Mouse (Mus musculus) CD4-positive, CD25-positive, alpha-beta regulatory T cell, adult 4 months (primary cell): ENCODE data around the gene Bin2. TPM values are rescaled to one million over a fixed set of nuclear protein-coding genes. Genes with fewer than 3 reads are reported as not detected.
"Not testable (repeated sequence)": the region's sequence is repeated elsewhere in the genome, so short reads cannot be mapped to it uniquely, and the experiment has no call there.

ENCODE experiments used
- ATAC-seq: one replicate; pipeline ENCODE4 v1.8.0; 2017
- polyA plus RNA-seq, 2 experiments: library from polyadenylated mRNA; unstranded; fragments of 100-300 nt; shearing (Covaris generic); gene quantifications; one replicate each; pipeline ENCODE4 v1.2.1; 2017

Gene Bin2
- polyA plus RNA-seq, 2 experiments from 2014 or later: 283 to 390 TPM

DNA sequence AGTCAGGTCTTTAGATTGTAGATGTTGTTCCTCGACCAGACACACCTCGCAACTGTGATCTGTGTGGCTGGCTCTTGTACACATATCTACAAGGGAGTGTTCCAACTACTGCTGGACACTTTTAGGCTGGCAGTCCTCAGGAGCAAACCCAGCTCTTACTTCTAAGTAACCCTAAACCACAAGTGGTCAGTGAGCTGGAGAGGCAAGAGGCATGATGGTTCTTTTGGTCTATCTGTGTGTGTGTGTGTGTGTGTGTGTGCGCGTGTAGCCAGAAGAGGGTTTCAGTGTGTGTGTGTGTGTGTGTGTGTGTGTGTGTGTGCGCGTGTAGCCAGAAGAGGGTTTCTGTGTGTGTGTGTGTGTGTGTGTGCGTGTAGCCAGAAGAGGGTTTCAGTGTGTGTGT is 26.9 kb downstream of the Bin2 start:
- ATAC-seq: no peak

DNA sequence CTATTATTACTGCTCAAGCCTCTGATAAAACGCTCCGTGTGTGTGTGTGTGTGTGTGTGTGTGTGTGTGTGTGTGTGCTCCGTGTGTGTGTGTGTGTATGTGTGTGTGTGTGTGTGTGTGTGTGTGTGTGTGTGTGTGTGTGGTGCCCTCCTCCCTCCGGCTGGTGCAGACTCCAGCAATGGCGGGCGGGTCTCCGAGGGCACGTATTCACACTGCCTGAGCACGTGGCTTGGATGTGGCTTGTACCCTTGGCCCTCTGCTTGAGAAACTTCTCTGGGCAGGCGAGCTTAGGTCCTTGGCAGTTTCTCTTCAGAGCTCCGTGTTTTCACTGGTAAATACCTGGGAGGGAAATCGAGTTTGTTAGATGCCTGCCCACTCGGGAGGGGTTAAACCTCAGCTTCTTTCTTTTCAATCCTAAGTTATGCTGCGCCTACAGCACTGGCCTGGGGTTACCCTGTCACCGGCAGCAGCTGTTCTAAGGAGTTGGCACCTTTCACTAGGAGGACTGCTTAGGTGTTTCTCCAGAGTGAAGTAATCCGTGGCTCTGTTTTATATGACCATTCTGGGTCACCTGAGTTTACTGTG is 28.0 kb downstream of the Bin2 start:
- no peak for ATAC-seq

DNA sequence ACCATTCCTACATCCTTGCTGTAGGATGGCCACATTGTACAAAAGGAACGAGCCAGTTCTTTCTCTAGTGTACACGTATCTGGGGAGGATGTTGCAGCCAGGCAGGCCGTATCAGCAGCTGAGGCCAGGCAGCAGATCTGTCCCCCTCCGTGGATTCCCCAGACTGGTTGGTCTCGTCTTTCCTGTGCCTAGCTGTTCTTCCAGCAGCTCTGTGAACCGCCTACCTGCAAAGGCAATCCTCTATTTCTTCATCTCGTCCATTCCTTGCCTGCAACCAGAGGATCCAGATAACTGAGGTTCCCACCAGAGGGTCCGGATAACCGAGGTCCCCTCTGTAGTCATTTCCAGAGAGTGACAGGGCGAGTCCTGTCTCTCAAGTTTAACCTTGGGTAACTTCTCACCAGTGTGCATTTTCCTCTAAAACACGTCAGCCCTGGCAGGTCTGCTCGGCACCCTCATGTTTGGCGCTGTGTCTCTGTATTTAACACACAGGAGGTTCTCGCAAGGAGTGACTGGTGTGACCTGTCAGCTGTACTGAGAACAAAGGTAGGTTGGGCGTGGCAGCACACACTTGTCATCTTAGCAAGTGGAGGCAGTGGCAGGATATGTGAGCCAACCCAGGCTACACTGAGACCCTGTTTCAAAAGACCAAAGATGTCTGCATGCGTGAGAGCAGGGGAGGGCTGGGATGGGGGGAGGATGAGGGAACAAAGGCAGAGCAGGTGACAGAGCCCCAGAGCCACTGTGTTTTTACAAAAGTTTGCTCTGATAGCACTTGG is 29.2 kb downstream of the Bin2 start:
- no peak for ATAC-seq

DNA sequence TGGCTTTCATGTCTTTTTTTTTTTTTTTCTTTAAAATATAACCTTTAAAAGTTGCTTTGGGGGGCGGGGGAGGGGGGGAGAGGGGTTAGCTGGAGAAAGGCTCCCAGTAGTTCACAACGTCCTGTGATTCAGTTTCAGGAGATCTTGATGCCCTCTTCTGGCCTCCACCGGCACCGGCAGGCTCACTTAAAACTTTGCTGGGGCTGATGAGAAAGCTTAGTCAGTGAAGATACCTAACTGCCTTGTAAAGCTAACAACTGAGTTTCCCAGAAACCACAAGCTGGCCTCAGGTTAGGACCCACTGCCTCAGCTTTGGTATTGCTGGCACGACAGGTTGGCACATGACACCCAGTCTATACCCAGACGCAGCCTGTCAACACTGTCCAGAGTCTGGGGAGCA is 31.7 kb downstream of the Bin2 start:
- peak; percentile 59 for ATAC-seq

DNA sequence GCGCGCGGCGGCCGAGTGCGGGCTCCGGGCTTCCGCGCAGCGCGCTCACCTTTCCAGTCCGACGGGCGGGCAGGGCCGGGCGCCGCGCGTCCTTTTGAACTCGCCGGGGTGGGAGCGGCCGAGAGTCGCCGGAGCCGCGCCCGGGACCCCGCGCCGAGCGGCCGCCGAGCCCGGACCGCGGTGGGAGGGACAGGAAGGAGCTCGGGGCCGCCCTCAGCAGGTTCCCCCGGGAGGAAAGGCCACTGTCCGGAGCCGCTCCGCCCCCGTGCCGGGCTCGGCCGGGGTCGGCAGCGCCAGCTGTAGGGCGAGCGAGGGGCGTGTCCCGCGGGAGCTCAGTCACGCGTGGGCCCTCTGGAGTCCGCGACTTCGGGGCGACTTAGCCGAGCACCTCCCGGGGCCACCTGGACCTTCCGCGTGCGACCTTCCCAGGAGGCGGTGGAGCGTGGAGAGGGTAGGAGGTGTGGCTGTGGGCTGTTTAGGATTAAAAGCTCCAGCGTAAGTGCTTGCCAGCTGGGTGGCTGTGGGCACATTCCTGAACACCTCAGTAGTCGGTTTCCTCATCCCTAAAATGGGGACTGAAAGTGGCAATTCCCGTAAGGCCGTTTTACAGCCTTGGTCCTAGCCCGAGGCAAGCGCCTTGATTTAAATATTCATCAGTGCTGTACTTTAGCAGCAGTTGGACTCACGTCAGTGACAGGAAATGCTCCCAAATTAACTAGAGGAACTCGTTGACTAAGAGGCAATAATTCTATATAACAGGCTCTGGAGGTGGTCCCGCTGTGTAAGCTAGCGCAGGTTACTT is 32.5 kb downstream of the Bin2 start, which contains the start of gene Smagp:
Gene Smagp (minus strand): TSS at position 241 of the 802 bp plus-strand sequence.
- peak; percentile 25 for ATAC-seq

DNA sequence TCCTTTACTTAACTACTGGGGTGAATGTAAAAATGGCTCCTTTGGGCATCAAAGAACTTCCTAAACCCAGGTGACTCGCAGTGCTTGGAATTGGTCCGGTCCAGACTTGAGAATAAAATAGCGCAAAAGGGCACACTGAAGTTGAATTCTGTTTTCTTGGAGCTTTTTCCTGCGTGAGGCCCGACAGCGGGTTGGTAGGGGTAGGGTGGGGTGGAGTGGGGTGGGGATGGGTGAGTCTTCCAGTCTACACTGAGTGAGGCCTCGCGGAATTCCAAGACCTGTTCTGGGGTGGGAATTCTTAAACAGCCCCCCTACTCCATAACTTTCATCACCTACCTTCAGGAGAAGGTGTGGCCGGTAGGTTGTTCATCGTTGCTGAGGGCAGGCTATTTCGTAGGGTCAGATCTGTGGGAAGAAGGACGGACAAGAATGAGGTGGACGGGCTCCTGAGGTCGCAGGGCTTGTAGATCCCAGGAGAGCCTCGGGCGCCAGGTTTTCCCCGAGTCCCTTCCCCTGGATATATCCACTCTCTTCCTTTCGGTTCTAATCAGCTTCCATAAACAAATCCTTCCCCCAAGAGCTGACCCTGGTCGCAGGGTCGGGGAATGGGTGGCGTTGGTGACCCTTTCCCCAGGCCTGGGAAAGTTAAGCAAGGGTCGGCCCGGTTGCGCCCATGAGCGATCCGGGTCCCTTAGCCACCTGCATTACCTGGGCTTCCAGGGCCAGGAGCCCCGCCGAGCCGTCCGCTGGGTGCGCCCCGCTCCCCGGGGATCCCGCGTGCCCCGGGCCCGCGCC is 33.3 kb downstream of the Bin2 start:
- no peak for ATAC-seq

DNA sequence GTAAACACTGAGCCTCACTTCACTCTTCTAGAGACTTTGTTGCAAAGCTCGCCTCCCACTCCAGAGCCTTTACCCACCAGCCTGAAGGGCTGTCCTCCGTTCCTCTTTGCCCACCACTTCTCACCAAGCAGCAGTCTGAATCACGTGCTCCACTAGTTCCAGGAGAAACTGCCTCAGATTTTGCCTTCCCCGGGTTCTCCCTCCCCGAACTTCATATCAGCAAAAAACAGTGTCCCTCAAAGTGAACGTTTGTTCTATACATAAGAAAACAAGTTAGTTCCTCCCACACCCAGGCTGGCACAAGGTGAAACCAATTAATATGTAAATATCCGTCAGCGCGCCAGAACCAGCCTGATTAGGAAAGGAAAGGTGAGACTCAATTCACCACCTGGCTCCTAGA is 34.1 kb downstream of the Bin2 start:
- no peak for ATAC-seq

DNA sequence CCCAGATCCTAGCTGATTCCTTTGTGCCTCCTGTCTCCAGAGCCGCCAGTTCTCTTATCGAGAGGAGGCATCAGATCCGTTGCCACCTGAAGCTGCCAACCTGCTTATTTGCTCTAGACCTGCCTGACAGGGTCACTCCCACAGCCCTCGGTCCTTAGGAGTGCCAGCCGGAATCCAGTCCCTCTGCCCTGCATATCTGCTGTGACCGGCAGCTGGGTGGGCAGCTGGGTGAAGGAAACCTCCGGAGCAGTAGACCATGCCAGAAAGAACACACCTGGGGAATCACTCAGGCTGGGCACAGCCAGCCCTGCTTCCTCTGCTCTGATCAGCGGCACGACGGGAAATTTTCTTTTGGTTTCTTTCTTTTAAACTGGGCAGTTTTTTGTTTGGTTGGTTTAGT is 36.0 kb downstream of the Bin2 start:
- no peak for ATAC-seq

DNA sequence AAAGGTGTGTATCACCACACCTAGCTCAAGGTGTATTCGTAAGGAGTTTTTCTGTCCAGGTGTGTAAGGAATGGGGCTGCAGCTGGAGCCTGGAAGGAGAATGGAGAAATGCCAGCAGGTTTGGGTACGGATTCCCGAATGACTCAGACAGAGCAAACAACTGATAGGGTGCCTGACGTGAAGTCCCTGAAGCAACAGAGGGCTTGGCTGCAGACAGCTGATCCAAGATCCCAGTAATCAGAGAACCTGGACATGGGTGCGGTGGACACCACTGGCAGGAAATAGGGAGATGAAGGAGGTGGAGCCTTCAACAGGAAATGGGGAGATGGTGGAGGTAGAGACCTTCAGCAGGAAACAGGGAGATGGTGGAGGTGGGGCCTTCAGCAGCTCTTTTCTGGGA is 37.0 kb downstream of the Bin2 start:
- no peak for ATAC-seq

DNA sequence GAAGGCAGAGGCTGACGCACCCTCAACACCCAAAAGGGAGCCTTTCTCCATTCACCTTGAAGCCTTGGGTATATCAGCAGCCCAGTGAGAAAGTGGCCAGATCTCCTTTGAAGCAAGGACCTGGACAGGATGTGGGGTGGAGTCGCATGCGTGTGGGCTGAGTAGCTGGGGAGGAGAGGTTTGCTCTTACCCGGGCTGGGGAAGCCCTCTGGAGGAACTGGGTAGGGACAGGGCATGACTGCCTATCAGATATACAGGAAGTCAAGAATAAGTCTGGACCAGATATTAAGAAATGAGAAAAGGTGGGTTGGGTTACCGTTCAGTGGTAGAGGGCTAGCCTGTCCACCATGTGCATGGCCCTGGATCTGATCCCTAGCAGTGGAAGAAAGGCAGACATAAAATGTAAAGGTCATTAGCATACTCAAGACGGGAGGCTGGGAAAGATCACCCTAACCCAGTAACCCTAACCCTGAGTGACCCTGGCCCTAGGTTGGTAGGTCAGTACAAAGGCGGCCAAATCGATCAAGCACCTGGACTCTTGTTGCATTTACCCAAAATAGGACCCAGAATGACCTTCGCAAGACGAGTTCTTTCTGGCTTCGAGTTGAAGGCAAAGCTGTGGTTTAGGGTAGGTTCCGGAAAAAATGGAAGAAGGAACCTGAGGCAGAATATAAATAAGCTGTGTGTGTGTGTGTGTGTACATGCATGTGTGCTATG is 37.7 kb downstream of the Bin2 start:
- peak; percentile 34 for ATAC-seq

DNA sequence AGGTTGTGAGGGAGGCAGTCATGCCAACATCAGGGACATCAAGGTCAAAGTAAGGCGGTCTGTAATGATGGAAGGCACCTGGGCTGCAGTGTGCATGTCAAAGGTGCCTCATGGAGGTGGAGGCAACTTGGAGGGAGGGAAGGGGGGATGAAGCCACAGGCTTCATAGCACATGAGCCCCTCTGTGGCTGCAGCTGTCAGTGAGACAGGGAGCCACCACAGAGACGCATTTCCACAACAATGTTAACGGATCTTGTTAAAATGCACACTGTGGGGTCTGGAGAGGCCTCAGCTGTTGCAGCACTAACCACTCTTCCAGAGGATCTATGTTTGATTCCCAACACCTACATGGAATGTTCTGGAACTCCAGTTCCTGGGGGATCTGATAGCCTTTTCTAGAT is 39.2 kb downstream of the Bin2 start:
- no peak for ATAC-seq

DNA sequence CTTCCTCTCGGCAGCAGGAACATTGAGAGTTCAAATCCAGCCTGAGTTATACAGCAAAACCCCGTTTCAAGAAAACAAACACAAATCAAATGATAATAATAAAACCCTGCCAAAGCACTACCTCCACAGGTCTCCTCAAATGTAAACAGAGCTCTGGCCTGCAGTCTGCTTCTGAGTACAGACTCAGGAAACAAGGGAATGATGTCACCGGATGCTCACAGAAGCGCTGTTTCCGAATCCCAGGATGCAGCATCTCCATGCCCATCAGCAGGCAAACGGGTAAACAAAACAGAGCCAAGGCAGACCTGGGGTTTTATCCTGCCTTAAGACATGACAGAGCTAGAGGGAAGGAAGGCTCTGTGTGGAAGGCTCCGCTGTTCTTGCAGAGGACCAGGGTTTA is 40.6 kb downstream of the Bin2 start:
- ATAC-seq: no peak

DNA sequence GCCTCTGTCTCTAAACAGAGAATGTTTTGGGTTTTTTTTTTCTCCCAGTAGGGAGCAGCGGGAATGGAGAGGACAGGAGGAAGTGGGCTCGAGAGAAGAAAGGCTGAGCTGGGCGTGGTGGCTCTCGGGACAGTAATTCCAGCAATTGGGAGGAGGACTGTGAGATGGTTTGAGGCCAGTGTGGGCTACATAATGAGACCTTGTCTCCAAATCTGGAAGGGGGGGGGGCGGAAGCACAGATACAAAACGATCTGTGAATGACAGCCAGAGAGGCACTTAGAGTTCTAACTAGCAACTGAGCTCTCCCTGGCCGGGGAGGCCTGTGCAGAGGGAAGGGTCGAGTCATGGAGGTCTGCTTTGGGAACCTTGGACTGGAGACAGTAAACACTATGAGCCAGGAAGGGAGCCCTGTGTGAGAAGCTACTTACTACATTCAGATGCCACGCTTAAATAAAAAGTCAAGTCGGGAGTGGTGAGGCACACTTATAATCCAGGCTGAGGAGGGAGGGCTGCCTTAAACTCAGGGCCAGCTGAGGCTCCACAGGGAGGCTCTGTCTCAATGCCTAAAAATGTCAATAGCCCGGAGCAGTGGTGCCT is 41.5 kb downstream of the Bin2 start:
- no peak for ATAC-seq

DNA sequence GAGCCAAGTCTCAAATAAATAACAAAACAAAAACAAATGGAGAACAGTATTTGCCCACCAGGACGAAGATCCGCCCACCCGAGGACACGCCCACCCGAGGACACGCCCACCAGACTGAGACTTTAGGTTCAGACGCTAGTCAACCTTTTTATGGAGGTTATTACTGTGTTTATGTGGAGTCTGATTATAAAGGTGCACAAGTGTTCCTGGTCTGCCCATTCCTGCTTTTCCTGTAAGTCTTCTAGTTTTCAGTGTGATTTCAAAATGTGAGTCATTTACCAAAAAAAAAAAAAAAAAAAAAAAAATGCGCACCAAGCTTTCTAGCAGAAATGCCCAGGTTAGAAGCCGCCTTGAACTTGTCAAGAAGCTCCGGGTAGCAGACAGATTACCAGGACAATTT is 42.1 kb downstream of the Bin2 start:
- ATAC-seq: no peak

DNA sequence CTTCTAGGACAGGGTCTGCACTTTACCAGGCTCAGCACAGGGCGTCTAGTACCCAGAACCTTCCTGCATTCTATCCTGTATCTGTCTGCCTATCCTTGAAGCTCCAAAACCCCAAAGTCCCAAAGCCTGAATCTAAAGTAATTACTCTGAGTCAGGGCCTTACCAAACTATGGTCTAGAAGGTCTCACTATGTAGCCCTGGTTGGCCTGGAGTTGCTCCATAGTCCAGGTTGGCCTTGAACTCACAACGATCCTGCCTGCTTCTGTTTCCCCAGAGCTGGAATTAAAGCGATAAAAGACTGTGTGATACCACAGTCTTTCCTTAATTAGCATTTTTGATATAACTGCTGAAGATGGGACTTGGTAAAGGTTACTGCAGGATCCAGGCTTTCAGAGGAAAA is 44.9 kb downstream of the Bin2 start:
- no peak for ATAC-seq

DNA sequence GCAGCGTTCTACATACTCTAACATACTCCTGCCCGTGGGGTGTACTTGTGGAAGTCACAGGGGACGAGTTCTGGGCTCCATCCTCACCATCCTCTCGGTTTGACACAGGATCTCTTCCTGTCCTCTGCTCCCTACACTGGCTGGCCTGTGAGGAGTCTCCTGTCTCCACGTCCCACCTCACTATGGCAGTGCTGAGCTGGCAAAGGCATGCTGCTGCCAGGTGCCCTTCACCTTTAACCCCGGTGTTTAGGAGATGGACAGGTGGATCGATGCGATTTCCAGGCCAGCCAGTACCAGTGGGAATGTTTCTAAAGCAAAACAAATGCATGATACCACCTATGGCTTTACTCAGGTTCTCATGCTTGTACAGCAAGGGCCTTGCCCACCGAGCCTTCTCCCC is 45.6 kb downstream of the Bin2 start:
- no peak for ATAC-seq

DNA sequence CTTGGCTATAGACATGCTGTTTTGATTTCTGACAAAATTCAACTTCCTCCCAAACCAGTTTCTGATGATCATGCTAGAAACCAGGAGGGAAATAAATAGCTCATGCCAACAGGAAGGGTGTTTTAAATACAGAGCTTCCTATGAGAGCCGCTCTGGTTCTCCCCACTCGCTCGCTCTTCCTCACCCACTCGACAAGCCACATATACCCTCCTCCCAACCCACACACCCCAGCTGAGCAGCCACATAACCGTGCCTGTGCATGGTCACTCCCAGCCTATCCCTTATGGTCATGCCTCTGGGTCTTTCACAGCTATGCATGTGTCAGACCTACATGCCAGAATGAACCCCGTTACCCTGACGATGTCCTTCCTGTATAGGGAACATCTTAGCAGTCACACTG is 47.2 kb downstream of the Bin2 start:
- ATAC-seq: peak; percentile 26

DNA sequence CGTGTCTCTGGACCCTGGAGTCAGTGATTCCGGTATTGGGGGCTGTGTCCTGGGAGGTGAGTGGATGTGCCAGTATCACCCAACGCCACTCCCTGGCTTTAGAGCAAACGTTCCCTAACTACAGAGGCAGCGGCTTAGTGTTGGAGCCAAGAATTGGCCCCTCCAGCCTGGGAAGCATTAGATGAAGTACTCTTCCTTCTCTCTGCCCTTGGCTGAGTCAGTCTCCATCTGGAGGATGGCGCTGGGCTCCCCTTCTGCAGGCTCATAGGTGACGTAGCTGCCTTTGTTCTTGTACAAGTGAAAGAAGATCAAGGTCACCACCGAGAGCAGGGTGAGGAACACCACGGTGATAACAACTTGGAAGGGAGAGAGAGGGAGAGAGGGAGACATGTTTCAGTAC is 47.7 kb downstream of the Bin2 start:
- ATAC-seq: not testable (repeated sequence)

DNA sequence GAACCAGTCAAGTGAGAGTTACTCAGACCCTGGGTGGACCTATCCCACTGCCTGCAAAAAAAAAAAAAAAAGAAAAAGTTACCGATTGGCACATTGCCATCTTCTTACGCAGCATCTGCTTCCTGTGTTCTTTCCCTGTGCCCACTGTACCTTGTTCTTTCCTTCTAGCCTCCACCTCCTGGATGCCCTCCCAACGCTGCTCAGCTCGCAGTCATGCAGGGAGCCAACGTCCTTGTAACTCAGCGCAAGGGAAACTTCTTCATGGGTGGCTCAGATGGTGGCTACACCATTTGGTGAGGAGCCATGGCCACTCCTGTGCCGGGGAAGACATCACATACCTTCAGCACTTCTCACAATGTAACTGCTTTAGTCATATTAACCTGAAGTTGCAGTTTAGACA is 50.2 kb downstream of the Bin2 start:
- ATAC-seq: no peak

DNA sequence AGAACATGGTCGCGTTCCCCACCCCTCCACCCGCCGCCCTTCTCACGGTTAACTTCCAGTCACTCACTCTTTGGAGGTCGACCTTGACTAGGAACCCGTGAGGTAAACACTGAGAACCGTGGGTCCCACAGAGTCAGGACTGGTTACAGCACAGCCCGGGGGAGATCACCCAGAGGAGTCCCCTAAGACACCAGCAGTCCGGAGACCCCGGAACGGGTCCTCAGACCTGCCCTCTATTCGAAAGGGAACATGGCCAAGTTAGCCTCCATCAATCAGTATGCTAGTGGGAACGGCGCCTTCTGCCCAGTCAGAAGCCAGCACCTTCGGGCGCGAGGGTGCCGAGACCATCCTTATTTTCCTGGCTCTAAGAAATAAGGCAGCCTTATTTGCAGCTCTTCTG is 53.1 kb downstream of the Bin2 start:
- ATAC-seq: no peak

DNA sequence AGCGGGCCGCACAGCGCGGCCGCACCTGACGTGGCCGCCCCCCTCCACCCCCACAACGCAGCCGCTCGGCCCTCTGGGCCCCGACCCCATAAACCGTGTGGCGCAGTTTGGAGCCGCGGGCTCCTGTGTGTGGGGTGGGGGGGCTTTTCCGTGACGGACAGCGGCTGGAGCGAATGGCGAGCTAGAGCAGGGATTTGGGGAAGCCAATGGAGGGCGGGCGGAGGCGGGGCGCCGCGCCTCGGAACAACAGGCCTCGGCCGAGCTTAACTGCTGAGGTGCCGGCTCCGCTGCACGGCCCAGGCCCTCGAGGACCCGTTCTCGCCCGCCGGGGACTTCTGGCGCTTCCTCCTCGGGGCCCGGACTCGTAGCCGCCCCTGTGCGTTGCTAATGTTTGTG is 53.5 kb downstream of the Bin2 start:
- peak; percentile 40 for ATAC-seq
